Mouse (Mus musculus) limb, embryonic 14.5 days (tissue): ENCODE results near the gene Tns3. TPM values are rescaled to one million over a fixed set of nuclear protein-coding genes. Genes with fewer than 3 reads are reported as not detected.

Experiments
- ATAC-seq: fragments of 200-750 bp; cut with Nextera tagmentation; 2 replicates; pipeline ENCODE4 v1.8.0; 2017; ENCODE audit warnings: low read depth, moderate number of reproducible peaks, moderate TSS enrichment; ENCODE audit not compliant: low FRiP score
- DNase-seq: peaks from one replicate; pipeline ENCODE4 v3.0.0-alpha.2; 2015; ENCODE audit warnings: low spot score
- H3K27ac ChIP-seq: fragments of 300-500 bp; sonication (generic); replicated peaks from 2 replicates; pipeline ENCODE4 v1.5.1; 2014; ENCODE audit warnings: low read depth, mild to moderate bottlenecking, low read length, moderate library complexity, mixed read lengths
- H3K27me3 ChIP-seq: fragments of 300-500 bp; sonication (generic); 2 replicates; pipeline ENCODE4 v1.6.1; 2014; ENCODE audit warnings: low read length, mixed read lengths; ENCODE audit not compliant: control insufficient read depth, insufficient read depth
- H3K36me3 ChIP-seq: fragments of 300-500 bp; sonication (generic); 2 replicates; pipeline ENCODE4 v1.6.1; 2014; ENCODE audit warnings: mild to moderate bottlenecking, low read length, moderate library complexity, mixed read lengths; ENCODE audit not compliant: control insufficient read depth, insufficient read depth
- H3K4me1 ChIP-seq: fragments of 300-500 bp; sonication (generic); 2 replicates; pipeline ENCODE4 v1.6.1; 2014; ENCODE audit warnings: antibody characterized with exemption, low read length, mixed read lengths; ENCODE audit not compliant: control insufficient read depth, insufficient read depth
- H3K4me2 ChIP-seq: fragments of 300-500 bp; sonication (generic); replicated peaks from 2 replicates; pipeline ENCODE4 v1.6.1; 2014; ENCODE audit warnings: low read depth, mild to moderate bottlenecking, low read length, moderate library complexity; ENCODE audit not compliant: severe bottlenecking
- H3K4me3 ChIP-seq: fragments of 300-500 bp; sonication (generic); replicated peaks from 2 replicates; pipeline ENCODE4 v1.5.1; 2014; ENCODE audit warnings: low read length
- H3K9ac ChIP-seq: fragments of 300-500 bp; sonication (generic); 2 replicates; pipeline ENCODE4 v1.6.1; 2014; ENCODE audit warnings: mild to moderate bottlenecking, low read depth, low read length, moderate library complexity; ENCODE audit not compliant: severe bottlenecking
- H3K9me3 ChIP-seq: fragments of 300-500 bp; sonication (generic); 2 replicates; pipeline ENCODE4 v1.6.1; 2016; ENCODE audit warnings: low read length; ENCODE audit not compliant: control insufficient read depth
- POLR2A ChIP-seq: fragments of 200-500 bp; IDR thresholded peaks from 2 replicates; pipeline ENCODE4 v1.8.0; 2012; ENCODE audit warnings: inconsistent platforms, mild to moderate bottlenecking, moderate library complexity, borderline replicate concordance; ENCODE audit not compliant: insufficient read depth, insufficient read length; ENCODE audit errors: extremely low read depth
- WGBS: fragments of 180-500 bp; shearing (Covaris S2); extraction: QIAGEN DNeasy Blood & Tissue Kit; methylation state at CpG from one replicate; pipeline ENCODE4 v1.1.7; 2014; 5-methylcytosine and 5-hydroxymethylcytosine counted together
- polyA plus RNA-seq, 2 experiments: library from polyadenylated mRNA; depleted of rRNA in 1 of 2; stranded (reverse) in 1 of 2; unstranded in 1 of 2; fragments of >200 nt; fragmentation: Nextera tagmentation in 1 of 2; extraction: Ambion mirVana in 1 of 2; gene quantifications; 2 replicates each; pipeline versions ENCODE4 v1.2.1 to v1.2.3; 2012 to 2014

Tns3 gene
- polyA plus RNA-seq, 2 experiments = 27.4 to 59.1 TPM

GRCm38 (mm10) chr11:8568829-8569228 is 95.5 kb downstream of the Tns3 start:
- no peak overlapping the region for H3K27ac ChIP-seq
- H3K4me2 ChIP-seq = no peak overlapping the region
- WGBS = 73% methylated on average over 7 of the region's 7 CpGs
- no peak for TF ChIP-seq POLR2A
- ATAC-seq (no peak), DNase-seq (no peak)
- no peaks in the 10 kb centered on the region for H3K27me3 ChIP-seq
- no peak overlapping the region for H3K9ac ChIP-seq
- H3K4me3 ChIP-seq = no peak overlapping the region
- H3K36me3 ChIP-seq = peaks cover 37% of the 10 kb centered on the region
- H3K4me1 ChIP-seq = 0 out of 2 replicates have a peak, but pooled peaks cover 7% of the 10 kb centered on the region
- no peaks in the 10 kb centered on the region for H3K9me3 ChIP-seq

DNA sequence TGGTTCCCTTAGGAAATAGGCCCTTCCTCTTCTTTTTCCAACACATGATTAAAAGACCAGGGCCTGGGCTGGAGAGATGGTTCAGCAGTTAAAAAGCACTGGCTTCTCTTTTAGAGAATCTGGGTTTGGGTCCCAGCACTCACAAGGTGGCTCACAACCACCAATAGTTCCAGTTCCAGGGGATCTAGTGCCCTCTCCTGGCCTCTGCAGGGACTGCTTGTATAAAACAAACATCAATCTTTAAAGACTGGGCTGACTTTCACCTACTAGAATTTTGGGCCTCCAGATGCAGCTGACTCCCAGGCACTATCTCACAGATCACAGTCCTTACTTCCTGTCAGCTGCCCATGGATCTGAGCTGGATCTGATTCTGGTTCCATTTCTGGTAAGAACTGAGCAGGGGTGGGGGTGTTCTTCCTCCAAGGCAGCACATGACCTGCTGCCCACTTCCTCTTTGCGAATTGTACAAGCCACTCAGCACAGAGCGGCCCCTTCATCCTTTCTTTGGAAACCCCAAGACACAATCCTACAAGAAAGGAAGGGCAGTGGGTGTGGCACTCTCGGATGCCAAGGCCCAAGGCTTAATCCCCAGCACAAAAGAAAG is 98.0 kb downstream of the Tns3 start:
- no peak overlapping the region for H3K27ac ChIP-seq
- H3K4me1 ChIP-seq = peaks cover 12% of the 10 kb centered on the region; the same call in 1 of the 2 replicates
- H3K4me3 ChIP-seq = no peak overlapping the region
- H3K9ac ChIP-seq = no peak overlapping the region
- H3K27me3 ChIP-seq = no peaks in the 10 kb centered on the region
- TF ChIP-seq POLR2A = no peak
- no peaks in the 10 kb centered on the region for H3K9me3 ChIP-seq
- peaks cover 31% of the 10 kb centered on the region for H3K36me3 ChIP-seq
- ATAC-seq (no peak), DNase-seq (no peak)
- WGBS = 91% methylated on average over 3 of the region's 3 CpGs
- no peak overlapping the region for H3K4me2 ChIP-seq

DNA sequence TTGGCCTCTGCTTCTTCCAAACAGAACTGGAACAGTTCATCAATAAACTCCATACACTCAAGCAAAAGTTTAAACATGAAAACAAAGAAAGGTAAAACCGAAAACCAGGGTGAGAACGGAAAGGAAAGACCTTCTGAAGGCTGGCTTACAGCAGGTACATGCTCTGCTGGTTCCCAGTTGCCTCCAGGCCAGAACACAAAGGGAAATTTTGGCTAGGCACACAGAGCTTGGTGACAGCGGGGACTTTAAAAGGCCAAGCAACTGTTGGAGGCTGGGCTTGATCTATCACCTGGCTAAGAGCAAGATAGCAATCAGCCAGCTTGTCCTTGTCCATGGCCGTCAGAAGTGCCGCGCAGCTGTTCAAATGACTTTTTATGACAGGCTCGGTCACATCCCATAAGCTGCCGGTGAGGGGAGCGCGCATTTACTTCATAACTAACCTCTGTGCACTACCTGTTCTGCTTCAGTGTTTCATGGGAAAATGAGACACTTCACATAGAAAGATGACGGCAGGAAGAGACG is 105.5 kb downstream of the Tns3 start:
- DNase-seq (no peak), ATAC-seq (no peak)
- Histone ChIP-seq H3K9ac (no peak overlapping the region), H3K4me1 (peaks cover 10% of the 10 kb centered on the region; the same call in 1 of the 2 replicates), H3K4me2 (no peak overlapping the region), H3K4me3 (no peak overlapping the region), H3K9me3 (no peaks in the 10 kb centered on the region), H3K36me3 (peaks cover 12% of the 10 kb centered on the region; the same call in 1 of the 2 replicates), H3K27me3 (no peaks in the 10 kb centered on the region), H3K27ac (no peak overlapping the region)
- no peak for TF ChIP-seq POLR2A
- WGBS = 65% methylated on average over 12 of the region's 12 CpGs

GRCm38 (mm10) chr11:8558258-8558657 is 106.1 kb downstream of the Tns3 start:
- H3K4me3 ChIP-seq = no peak overlapping the region
- 78% methylated on average over 9 of the region's 9 CpGs for WGBS
- H3K9me3 ChIP-seq = no peaks in the 10 kb centered on the region
- no peak for TF ChIP-seq POLR2A
- peaks cover 6% of the 10 kb centered on the region; the same call in 1 of the 2 replicates for H3K4me1 ChIP-seq
- no peak overlapping the region for H3K9ac ChIP-seq
- no peak overlapping the region for H3K4me2 ChIP-seq
- H3K27me3 ChIP-seq = no peaks in the 10 kb centered on the region
- peaks cover 12% of the 10 kb centered on the region; the same call in 1 of the 2 replicates for H3K36me3 ChIP-seq
- no peak overlapping the region for H3K27ac ChIP-seq
- DNase-seq = no peak
- no peak for ATAC-seq

GRCm38 (mm10) chr11:8557006-8557405 is 107.3 kb downstream of the Tns3 start:
- 47% methylated on average over 9 of the region's 9 CpGs for WGBS
- no peaks in the 10 kb centered on the region for H3K9me3 ChIP-seq
- ATAC-seq = no peak
- no peaks in the 10 kb centered on the region for H3K27me3 ChIP-seq
- H3K4me2 ChIP-seq = no peak overlapping the region
- H3K9ac ChIP-seq = no peak overlapping the region
- no peak overlapping the region for H3K27ac ChIP-seq
- peaks cover 12% of the 10 kb centered on the region; the same call in 1 of the 2 replicates for H3K36me3 ChIP-seq
- 0 out of 2 replicates have a peak, but pooled peaks cover 4% of the 10 kb centered on the region for H3K4me1 ChIP-seq
- no peak for TF ChIP-seq POLR2A
- DNase-seq = peak; percentile 18
- no peak overlapping the region for H3K4me3 ChIP-seq
